Mouse (Mus musculus) bone marrow macrophage, adult 2 months (primary cell): ENCODE data around the gene Unc45a. TPM values are rescaled to one million over a fixed set of nuclear protein-coding genes. Genes with fewer than 3 reads are reported as not detected.

Experiments used
- H3K27ac ChIP-seq: 2 replicates; pipeline ENCODE4 v1.5.1; 2012; ENCODE audit warnings: low read depth, low read length; ENCODE audit not compliant: insufficient read depth
- H3K4me1 ChIP-seq: 2 replicates; pipeline ENCODE4 v1.6.1; 2012; ENCODE audit warnings: low read length; ENCODE audit not compliant: control insufficient read depth, insufficient read depth
- H3K4me3 ChIP-seq: 2 replicates; pipeline ENCODE4 v1.5.1; 2012; ENCODE audit warnings: mild to moderate bottlenecking, low read length, moderate library complexity; ENCODE audit not compliant: insufficient read depth
- CTCF ChIP-seq: IDR thresholded peaks from 2 replicates; pipeline ENCODE4 v1.5.1; 2012; ENCODE audit warnings: low read depth, mild to moderate bottlenecking, low read length, moderate library complexity
- POLR2A ChIP-seq: IDR thresholded peaks from 2 replicates; pipeline ENCODE4 v1.6.1; 2012; ENCODE audit warnings: mild to moderate bottlenecking, low read depth, low read length, borderline replicate concordance
- polyA plus RNA-seq: library from polyadenylated mRNA; stranded (reverse); fragments of >200 nt; gene quantifications from 2 replicates; pipeline ENCODE4 v1.2.4, GENCODE M21; 2012; ENCODE audit not compliant: missing spikeins, insufficient read depth, insufficient read length

The Unc45a gene
- polyA plus RNA-seq, 1 experiment: 17.6 TPM

GRCm38 (mm10) chr7:80368009-80368408, 27.2 kb upstream of the Unc45a start:
- Histone ChIP-seq H3K4me3 (peak overlapping the region; percentile 35; the same call in 1 of the 2 replicates), H3K27ac (peak overlapping the region; percentile 85; the same call in 1 of the 2 replicates), H3K4me1 (peaks cover 13% of the 10 kb centered on the region)
- TF ChIP-seq CTCF: no peak

- no peak overlapping the region for H3K27ac ChIP-seq
- TF ChIP-seq POLR2A: no peak
- no peak for TF ChIP-seq CTCF
- peaks cover 13% of the 10 kb centered on the region for H3K4me1 ChIP-seq
- no peak overlapping the region for H3K4me3 ChIP-seq
Observed at GRCm38 (mm10) chr7:80367232-80367631, 26.4 kb upstream of the Unc45a start.

- no peak overlapping the region for H3K4me3 ChIP-seq
- no peak overlapping the region for H3K27ac ChIP-seq
- TF ChIP-seq POLR2A (no peak), CTCF (no peak)
- peaks cover 13% of the 10 kb centered on the region for H3K4me1 ChIP-seq
Observed at GRCm38 (mm10) chr7:80365759-80366158, 25.0 kb upstream of the Unc45a start.

- Histone ChIP-seq H3K4me3 (no peak overlapping the region), H3K27ac (no peak overlapping the region), H3K4me1 (no peaks in the 10 kb centered on the region)
- no peak for TF ChIP-seq POLR2A
- no peak for TF ChIP-seq CTCF
Observed at GRCm38 (mm10) chr7:80360435-80360834, 19.6 kb upstream of the Unc45a start.

DNA sequence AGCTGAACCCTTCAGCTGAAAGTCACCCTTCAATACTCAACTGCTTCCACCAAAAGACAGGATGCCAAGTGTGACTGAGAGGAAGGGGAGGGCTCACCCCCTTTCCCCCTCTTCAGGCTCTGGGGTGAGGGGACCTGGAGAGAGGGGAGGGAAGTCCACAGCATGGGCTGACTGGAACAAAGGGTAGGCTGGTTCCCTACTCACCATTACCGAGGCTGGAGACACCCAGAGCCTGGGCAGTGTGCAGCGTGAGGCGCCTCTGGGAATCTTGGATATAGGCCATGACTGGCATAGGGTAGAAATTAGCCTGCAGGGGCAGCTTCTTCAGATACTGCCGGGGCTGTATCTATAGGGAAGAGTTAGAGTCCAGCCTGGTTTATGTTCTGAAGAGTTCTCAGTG, 17.2 kb upstream of the Unc45a start:
- no peak overlapping the region for H3K4me3 ChIP-seq
- H3K27ac ChIP-seq: no peak overlapping the region
- H3K4me1 ChIP-seq: peaks cover 6% of the 10 kb centered on the region
- TF ChIP-seq CTCF: no peak
- TF ChIP-seq POLR2A: no peak

- TF ChIP-seq POLR2A (no peak), CTCF (no peak)
- Histone ChIP-seq H3K4me1 (peaks cover 6% of the 10 kb centered on the region), H3K27ac (no peak overlapping the region), H3K4me3 (no peak overlapping the region)
Observed at GRCm38 (mm10) chr7:80357156-80357555, 16.4 kb upstream of the Unc45a start.

DNA sequence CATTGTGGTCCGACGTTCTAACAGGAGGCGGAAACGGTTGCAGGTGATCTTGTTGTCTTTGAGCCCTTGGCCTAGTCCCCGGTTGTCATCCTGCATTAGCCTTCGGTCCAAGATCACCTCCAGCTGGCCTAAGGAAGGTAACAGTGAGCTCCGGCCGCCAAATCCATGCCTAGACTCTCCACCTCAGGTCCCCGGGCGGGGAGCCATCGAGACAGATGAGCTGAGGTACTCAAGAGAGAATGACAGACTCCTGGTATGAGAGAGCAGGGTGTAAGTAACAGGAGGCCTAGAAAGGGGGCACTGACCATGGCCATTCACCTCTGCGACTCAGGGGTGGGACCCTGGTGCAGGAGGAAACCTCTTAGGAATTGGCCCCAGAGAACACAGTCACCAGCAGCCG, 15.5 kb upstream of the Unc45a start:
- H3K4me1 ChIP-seq: peaks cover 6% of the 10 kb centered on the region
- H3K4me3 ChIP-seq: no peak overlapping the region
- TF ChIP-seq POLR2A (no peak), CTCF (no peak)
- no peak overlapping the region for H3K27ac ChIP-seq

DNA sequence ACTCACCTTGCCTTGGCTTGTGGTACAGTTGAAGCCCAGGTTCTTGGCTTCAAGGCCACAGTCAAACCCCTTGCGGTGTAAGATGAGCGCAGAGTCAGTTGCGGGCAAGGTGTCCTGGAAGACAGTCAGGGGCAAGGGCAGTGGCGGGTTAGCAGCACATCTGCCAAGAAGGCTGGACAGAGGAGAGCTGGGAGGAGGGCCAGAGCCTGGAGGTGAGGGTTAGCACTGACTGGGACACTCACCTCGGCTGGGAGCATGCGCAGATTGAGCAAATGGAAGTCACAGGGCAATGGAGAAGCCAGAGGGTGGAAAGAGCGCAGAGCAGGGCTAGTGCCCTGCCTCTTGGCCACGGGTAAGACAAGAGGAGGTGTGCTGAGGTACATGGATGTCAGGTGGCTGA, 12.1 kb upstream of the Unc45a start:
- peaks cover 6% of the 10 kb centered on the region for H3K4me1 ChIP-seq
- no peak overlapping the region for H3K4me3 ChIP-seq
- H3K27ac ChIP-seq: no peak overlapping the region

DNA sequence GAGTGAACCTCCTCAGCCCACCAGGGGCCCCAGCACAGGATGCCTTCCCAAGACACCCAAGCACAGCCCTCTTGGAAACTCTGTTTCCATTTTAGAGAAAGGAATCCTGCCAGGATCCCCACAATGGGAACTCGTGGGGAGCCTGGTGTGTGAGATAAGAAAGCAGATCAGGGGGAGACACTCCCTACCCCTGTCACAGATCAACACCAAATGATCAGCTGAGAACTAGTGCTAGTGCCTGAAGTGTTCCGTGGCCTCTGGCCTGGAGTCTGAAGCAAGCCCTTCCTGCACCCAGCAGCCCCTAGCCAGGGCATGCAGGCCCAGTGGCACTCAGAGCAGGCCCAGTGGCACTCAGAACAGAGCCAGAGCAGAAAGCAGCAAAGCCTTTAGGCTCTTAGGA, 10.0 kb upstream of the Unc45a start:
- H3K4me3 ChIP-seq: no peak overlapping the region

More for the DNA sequence above, 12.1 kb upstream of the Unc45a start:
- TF ChIP-seq POLR2A: no peak

GRCm38 (mm10) chr7:80347670-80348586, 7.1 kb upstream of the Unc45a start:
- Histone ChIP-seq H3K27ac (no peak overlapping the region), H3K4me3 (no peak overlapping the region), H3K4me1 (peaks cover 22% of the 10 kb centered on the region)
- no peak for TF ChIP-seq POLR2A
- no peak for TF ChIP-seq CTCF

More for the DNA sequence above, 10.0 kb upstream of the Unc45a start:
- Histone ChIP-seq H3K27ac (no peak overlapping the region), H3K4me1 (peaks cover 26% of the 10 kb centered on the region)
- TF ChIP-seq POLR2A (no peak), CTCF (no peak)
